Mouse (Mus musculus): ENCODE measurements around the gene Fut7.
A peak's percentile ranks its signal among the peaks of the same experiment; 100 is the strongest.

The Fut7 gene

GRCm38 (mm10) chr2:25425481-25425880, 2.4 kb downstream of the Fut7 start:
- no peak for DNase-seq (ENCODE audit: low spot score)

- DNase-seq (ENCODE audit: low spot score) = peak; percentile 83
Measured at GRCm38 (mm10) chr2:25426721-25427191, 3.7 kb downstream of the Fut7 start.

- no peak for DNase-seq (ENCODE audit: low spot score)
Measured at GRCm38 (mm10) chr2:25427256-25427655, 4.2 kb downstream of the Fut7 start.

GRCm38 (mm10) chr2:25428442-25429236, 5.6 kb downstream of the Fut7 start, which contains the start of gene Abca2:
Gene Abca2 (plus strand): TSS chr2:25428703.
- peak; percentile 95 for DNase-seq (ENCODE audit: low spot score)

DNA sequence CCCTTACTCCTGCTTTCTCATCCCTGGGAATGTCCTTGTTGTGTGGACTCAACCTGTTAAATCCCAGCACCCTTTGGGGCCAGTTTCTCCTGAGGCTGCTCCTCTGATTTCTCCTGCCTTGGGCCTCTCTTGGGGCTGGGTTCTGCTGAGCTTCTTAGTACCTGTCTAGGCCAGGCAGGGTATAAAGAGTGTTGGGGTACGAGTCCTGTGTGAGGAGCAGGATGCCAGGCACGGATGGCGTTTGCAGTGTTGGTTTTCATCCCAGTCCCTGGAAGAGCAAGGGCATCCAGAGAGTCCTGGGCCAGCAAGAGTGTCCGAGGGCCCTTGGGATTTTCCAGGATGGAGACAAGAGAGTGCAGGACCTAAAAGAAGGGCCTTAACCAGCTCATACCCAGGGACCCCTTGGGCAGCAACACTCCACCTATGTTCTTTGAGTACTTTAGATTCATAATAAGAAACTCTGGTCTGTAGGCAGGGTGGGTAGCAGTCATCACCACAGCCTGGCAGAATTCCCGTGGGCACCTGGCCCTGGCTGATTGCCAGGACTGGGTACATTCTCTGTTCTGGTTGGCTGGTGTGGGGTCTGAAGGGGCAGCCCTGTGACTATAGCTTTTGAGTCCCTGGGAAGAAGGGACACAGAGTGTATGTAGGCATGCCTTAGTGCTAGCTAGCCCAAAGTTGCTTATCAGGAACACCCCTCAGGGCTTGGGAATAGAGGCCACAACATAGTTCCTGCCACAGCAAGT, 6.5 kb downstream of the Fut7 start:
- DNase-seq (ENCODE audit: low spot score) = no peak

GRCm38 (mm10) chr2:25430395-25431233, 7.5 kb downstream of the Fut7 start:
- no peak for DNase-seq (ENCODE audit: low spot score)

DNA sequence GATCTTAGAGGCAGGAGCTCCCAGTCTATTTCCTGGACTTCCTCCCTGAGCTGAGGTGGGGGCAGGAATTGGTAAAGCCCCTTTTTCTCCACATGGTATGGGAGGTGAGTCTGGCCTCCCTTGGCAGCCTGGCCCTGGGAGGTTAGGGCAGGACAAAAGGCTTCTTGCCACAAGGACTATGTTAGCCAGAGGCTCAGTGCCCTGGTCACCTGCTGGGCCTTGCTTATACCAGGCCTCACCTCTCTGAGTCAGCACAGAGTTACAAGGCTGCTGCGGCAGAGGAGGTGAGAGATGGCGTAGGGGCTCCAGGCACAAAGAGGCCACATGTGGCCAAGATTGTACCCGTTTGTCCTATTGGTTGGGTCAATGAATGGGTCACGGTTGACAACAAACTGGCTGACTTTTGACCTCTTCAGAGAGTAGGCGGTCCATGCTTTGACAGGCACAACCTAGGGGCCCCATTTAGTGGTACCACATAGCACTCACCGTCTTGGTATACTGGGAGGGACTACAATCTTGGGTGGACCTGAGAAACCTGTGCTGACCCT, 8.3 kb downstream of the Fut7 start:
- no peak for DNase-seq (ENCODE audit: low spot score)

DNA sequence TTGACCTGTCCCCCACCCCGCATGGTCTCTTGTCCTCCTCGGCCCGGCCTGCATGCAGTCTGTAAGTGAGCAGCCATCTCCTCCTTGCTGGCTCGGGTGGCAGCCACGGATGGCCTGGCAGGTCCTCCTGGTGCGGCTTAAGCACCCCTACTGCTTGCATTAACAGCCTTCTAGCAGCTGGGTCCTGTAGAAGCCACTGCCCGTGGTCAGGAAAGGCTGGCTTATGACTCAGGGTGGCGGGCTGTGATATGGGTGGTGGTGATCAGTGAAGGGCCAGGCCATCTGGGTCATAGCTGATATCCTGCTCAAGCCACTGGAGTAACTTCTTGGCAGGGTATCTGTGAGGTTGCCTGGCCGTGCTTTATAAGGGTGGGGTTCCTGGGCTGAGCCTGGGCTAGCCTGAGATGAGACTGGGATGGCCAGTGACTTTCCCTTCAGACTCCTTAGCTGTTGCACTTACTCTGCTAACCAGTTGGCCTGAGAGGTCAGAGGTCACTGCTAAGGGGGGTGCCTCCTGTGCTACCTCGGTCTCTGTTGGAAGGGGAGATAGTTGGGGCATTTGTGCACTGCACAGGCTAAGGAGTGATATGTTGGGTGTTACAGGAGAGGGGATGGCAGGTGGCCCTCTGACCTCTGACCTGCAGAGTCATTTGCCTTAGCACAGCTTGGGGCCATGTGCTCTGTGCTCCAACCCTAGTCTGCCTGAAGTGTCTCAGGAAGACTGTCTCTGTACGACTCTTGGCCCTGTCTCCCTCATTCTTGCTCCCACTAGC, 9.4 kb downstream of the Fut7 start:
- DNase-seq (ENCODE audit: low spot score) = no peak

DNA sequence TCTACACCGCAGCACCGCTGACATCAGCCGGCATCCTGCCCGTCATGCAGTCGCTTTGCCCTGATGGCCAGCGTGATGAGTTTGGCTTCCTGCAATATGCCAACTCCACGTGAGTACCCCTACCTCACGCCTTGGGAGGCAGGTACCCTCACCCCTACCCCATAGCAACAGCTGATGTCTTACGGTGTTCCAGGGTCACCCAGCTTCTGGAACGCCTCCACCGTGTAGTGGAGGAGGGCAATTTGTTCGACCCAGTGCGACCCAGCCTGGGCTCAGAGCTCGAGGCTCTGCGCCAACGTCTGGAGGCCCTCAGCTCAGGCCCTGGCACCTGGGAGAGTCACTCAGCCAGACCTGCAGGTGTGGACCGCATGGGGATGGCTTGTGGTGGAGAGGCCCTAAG, 10.0 kb downstream of the Fut7 start:
- DNase-seq (ENCODE audit: low spot score) = no peak

DNA sequence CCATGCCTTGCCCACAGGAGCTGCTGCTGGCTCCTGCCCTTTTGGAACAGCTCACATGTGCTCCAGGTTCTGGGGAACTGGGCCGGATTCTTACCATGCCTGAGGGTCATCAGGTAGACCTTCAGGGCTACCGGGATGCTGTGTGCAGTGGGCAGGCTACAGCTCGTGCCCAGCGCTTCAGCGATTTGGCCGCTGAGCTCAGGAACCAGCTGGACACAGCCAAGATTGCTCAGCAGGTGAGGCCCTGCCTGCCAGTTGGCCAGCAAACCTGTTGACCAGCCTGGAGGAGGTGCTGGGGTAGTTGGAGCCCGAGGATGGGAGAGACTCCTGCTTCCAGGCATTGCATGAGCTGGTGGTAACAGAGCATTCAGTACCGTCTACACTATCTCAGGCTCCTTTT, 11.2 kb downstream of the Fut7 start:
- no peak for DNase-seq (ENCODE audit: low spot score)

GRCm38 (mm10) chr2:25436286-25436820, 13.3 kb downstream of the Fut7 start:
- DNase-seq (ENCODE audit: low spot score) = no peak

DNA sequence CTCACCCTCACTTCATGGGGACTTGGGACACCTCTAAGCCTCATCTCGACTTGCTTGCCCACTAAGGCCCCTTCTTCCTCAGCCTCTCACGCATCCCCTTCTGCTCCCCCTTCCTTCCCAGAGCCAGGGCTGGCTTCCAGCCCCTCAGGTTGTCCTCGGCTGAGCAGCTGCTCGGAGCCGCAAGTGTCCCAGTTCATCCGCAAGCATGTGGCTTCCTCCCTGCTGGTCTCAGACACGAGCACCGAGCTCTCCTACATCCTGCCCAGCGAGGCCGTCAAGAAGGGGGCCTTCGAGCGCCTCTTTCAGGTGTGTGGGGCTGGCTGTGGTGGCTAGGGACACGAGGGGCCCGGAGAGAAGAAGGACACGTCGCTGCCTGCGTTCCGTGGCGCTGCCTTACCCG, 18.0 kb downstream of the Fut7 start:
- no peak for DNase-seq (ENCODE audit: low spot score)

GRCm38 (mm10) chr2:25442682-25443081, 19.6 kb downstream of the Fut7 start:
- no peak for DNase-seq (ENCODE audit: low spot score)

- no peak for DNase-seq (ENCODE audit: low spot score)
Measured at GRCm38 (mm10) chr2:25450853-25451647, 28.0 kb downstream of the Fut7 start.

GRCm38 (mm10) chr2:25452951-25453350, 29.9 kb downstream of the Fut7 start:
- no peak for DNase-seq (ENCODE audit: low spot score)

DNA sequence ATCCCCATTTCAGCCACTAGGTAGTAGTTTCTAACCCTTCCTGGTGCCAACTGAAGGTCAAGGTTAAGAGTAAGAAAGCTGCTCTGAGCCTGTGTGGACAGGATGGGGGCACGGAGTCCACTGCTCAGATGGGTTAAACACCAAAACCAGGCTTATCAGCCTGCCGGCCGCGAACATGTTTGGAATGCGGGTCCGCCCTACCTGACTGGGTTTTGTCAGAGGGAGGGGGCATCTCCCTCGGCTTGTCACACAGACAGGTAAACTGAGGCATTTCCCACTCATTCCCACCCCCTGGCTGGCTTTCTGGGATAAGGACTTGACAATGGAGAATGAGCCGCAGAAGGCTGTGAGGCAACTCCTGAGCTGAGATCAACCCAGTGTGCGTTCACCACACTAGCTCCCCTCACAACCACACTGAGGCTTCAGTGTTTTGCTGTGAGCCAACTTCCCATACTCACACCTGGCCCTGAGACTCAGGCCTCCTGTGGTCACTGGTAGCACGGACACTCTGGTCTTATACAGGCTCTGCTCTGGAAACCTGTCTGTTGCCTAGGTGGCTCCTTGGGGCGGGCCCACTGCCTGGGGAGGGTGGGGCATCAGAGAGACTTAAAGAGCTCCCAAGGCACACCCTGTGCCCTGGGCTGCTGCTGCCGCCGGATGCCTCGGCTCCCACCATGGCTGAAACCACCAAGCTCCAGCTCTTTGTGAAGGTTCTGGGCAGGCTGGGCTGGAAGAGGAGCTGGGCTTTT, 33.3 kb downstream of the Fut7 start, which contains the start of gene Clic3:
Gene Clic3, plus strand, starts transcription at position 634 of the 749 bp plus-strand sequence.
- DNase-seq (ENCODE audit: low spot score) = no peak

DNA sequence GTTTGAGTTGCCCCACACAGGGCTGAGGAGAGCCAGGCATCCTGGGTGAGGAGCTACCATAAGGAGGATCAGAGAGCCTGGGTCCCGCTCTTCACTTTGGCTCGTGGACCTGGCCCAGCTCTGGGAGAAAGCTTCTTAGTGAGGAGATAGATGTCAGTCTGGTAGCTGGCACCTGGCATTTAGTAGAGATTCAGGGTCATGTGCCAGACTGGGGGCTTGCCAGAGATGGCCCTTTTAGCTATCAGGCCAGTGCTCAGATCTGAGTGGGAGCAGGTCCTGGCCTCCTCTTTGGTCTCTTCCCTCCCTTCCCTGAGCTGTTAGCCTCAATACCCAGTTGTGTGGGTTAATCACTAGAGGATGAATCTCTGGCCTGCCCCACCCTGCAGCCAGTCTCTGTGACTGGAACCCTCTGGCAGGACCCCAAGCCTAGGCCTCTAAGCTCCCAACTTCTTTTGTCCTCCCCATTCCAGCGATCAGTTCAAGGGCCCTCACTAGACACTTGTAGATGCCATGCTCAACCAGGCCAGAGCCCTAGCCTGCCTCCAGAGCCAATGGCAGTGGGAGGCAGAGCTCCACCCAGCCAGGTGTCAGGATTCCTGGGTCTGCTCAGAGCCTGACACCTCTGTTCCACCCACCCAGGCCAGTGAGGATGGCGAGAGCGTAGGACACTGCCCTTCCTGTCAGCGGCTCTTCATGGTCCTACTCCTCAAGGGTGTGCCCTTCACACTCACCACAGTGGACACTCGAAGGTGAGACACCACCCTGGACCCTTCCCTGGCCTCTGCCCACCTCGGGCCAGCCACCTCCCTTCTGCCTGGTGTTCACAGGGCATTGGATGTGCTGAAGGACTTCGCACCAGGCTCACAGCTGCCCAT, 34.2 kb downstream of the Fut7 start:
- no peak for DNase-seq (ENCODE audit: low spot score)

DNA sequence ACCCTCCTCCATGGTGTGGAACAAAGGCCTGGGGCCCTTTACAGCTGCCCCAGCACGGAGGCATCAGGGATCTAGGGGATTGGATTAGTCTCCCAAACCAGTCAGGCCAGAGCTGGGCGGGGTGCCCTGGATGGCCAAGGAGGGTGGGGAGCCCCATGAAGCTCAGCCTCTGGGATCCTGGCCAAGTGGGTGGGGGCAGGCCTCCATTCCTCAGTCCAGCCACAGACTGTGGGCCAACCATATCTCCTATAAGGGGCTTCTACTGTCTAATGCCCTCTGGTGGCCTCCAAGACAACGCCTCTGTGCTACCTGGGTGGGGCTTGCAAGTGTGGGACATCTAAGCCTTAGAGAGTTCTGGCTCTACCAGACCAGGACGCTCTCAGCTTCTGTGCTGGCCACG, 35.8 kb downstream of the Fut7 start:
- DNase-seq (ENCODE audit: low spot score) = peak; percentile 74

All from testis, postnatal 10 days (tissue).